Mouse (Mus musculus) small intestine, adult 2 months (tissue): ENCODE measurements at regions not wholly inside any gene's neighbourhood (a gene's known extent, or its start where the extent isn't known, plus 50 kb on each side); places are given as distances from the start of the nearest gene placed in this dataset.
"Not testable (repeated sequence)": the region's sequence is repeated elsewhere in the genome, so short reads cannot be mapped to it uniquely, and the experiment has no call there.

Source experiments
- CTCF ChIP-seq: fragments of 200-500 bp; IDR thresholded peaks from 2 replicates; pipeline ENCODE4 v1.5.1; 2012; ENCODE audit warnings: low read depth, mild to moderate bottlenecking, control low read depth, inconsistent platforms, low read length, moderate library complexity, mixed read lengths; ENCODE audit not compliant: insufficient replicate concordance, insufficient read length; ENCODE audit errors: extremely low read depth
- POLR2A ChIP-seq: fragments of 200-500 bp; IDR thresholded peaks from 2 replicates; pipeline ENCODE4 v1.6.1; 2012; ENCODE audit warnings: low read depth, mild to moderate bottlenecking, control low read depth, inconsistent platforms, low read length, moderate library complexity

DNA sequence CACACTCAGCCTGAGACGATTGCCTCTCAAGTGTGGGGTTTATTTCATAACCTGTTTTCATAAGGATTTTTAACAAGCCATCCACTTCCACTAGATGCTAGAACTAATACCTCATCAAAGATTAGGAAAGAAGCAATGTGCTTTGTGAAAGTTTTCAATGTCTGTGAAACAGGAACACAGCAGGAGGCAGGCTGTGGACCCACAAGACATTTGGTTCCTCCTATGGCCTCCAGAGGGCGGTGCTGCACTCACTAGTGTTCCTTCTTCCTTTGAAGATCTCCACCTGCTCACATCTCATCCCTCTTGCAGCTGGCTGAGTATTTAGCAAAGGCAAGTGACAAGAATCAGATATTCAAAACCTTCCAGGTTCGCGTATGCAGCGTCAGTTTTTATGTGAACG, 735.6 kb upstream of the Olfr1507 start:
- not testable (repeated sequence) for TF ChIP-seq POLR2A, CTCF
